Mouse (Mus musculus) lung, adult 2 months (tissue): ENCODE measurements at regions not wholly inside any gene's neighbourhood (a gene's known extent, or its start where the extent isn't known, plus 50 kb on each side); places are given as distances from the start of the nearest gene placed in this dataset.

Source experiments
- CTCF ChIP-seq: fragments of 200-500 bp; IDR thresholded peaks from 2 replicates; pipeline ENCODE4 v1.5.1; 2011; ENCODE audit warnings: mild to moderate bottlenecking, low read length, control low read depth; ENCODE audit not compliant: insufficient read depth
- POLR2A ChIP-seq: fragments of 200-500 bp; IDR thresholded peaks from 2 replicates; pipeline ENCODE4 v1.6.1; 2011; ENCODE audit warnings: low read depth, mild to moderate bottlenecking, control low read depth, low read length, borderline replicate concordance; ENCODE audit errors: extremely low read depth

GRCm38 (mm10) chr3:18626375-18626774 lies 678.2 kb downstream of the Cypt12 start:
- TF ChIP-seq POLR2A (no peak), CTCF (no peak)
